Mouse (Mus musculus): ENCODE measurements around the gene Zmiz1.
A peak's percentile ranks its signal among the peaks of the same experiment; 100 is the strongest.

Zmiz1 gene

GRCm38 (mm10) chr14:25456666-25457433, 2.1 kb upstream of the Zmiz1 start:
- no peak for DNase-seq

GRCm38 (mm10) chr14:25457434-25457957, 1.5 kb upstream of the Zmiz1 start:
- DNase-seq: peak; percentile 97

- no peak for DNase-seq
Measured at GRCm38 (mm10) chr14:25458111-25459015, 622 bp upstream of the Zmiz1 start.

- DNase-seq: peak; percentile 58
Measured at GRCm38 (mm10) chr14:25459394-25459997, 511 bp downstream of the Zmiz1 start.

- DNase-seq: peak; percentile 70
Measured at GRCm38 (mm10) chr14:25459998-25460800, 1.2 kb downstream of the Zmiz1 start.

GRCm38 (mm10) chr14:25460801-25461675, 2.1 kb downstream of the Zmiz1 start:
- peak; percentile 77 for DNase-seq

- peak; percentile 34 for DNase-seq
Measured at GRCm38 (mm10) chr14:25461676-25462385, 2.8 kb downstream of the Zmiz1 start.

GRCm38 (mm10) chr14:25462975-25463374, 4.0 kb downstream of the Zmiz1 start:
- DNase-seq: no peak

- peak; percentile 52 for DNase-seq
Measured at GRCm38 (mm10) chr14:25463919-25464318, 4.9 kb downstream of the Zmiz1 start.

GRCm38 (mm10) chr14:25464611-25465307, 5.8 kb downstream of the Zmiz1 start:
- peak; percentile 42 for DNase-seq

- DNase-seq: peak; percentile 42
Measured at GRCm38 (mm10) chr14:25466361-25466760, 7.4 kb downstream of the Zmiz1 start.

- DNase-seq: no peak
Measured at GRCm38 (mm10) chr14:25467911-25468668, 9.1 kb downstream of the Zmiz1 start.

- DNase-seq: no peak
Measured at GRCm38 (mm10) chr14:25468891-25469529, 10.0 kb downstream of the Zmiz1 start.

- DNase-seq: no peak
Measured at GRCm38 (mm10) chr14:25470224-25470805, 11.3 kb downstream of the Zmiz1 start.

GRCm38 (mm10) chr14:25471035-25471434, 12.1 kb downstream of the Zmiz1 start:
- DNase-seq: no peak

GRCm38 (mm10) chr14:25472096-25472861, 13.3 kb downstream of the Zmiz1 start:
- no peak for DNase-seq

GRCm38 (mm10) chr14:25472981-25473649, 14.1 kb downstream of the Zmiz1 start:
- no peak for DNase-seq
